Mouse (Mus musculus): ENCODE data around the gene Ift88. TPM values are rescaled to one million over a fixed set of nuclear protein-coding genes. Genes with fewer than 3 reads are reported as not detected.

The Ift88 gene
- polyA plus RNA-seq, 1 experiment: 1.7 TPM

GRCm38 (mm10) chr14:57555471-57556070 is 131.7 kb downstream of the Ift88 start:
- DNase-seq (ENCODE audit: low read depth, low spot score): no peak
- WGBS: 87% methylated on average over 7 of the region's 7 CpGs

GRCm38 (mm10) chr14:57556922-57557321 is 133.1 kb downstream of the Ift88 start:
- 92% methylated on average over 1 of the region's 1 CpGs for WGBS
- DNase-seq (ENCODE audit: low read depth, low spot score): no peak

GRCm38 (mm10) chr14:57565626-57566025 is 141.8 kb downstream of the Ift88 start:
- 83% methylated on average over 6 of the region's 6 CpGs for WGBS
- DNase-seq (ENCODE audit: low read depth, low spot score): no peak

Other genes starting within 250 kb of the Ift88 start
- 143 and 185 TPM in 2 replicates for gene Cryl1, start 25.5 kb upstream of the Ift88 start, polyA plus RNA-seq (2012; rRNA removed)
- 3.2 and 4.1 TPM in 2 replicates for gene Il17d, start 100.7 kb downstream of the Ift88 start, polyA plus RNA-seq (2012; rRNA removed)
- 15.8 and 19.3 TPM in 2 replicates for gene Eef1akmt1, start 147.6 kb downstream of the Ift88 start, polyA plus RNA-seq (2012; rRNA removed)
- 2.1 and 3.2 TPM in 2 replicates for gene Xpo4, start 241.4 kb downstream of the Ift88 start, polyA plus RNA-seq (2012; rRNA removed)

Measured in large intestine, adult 2 months (tissue).